Mouse (Mus musculus) kidney, embryonic 16.5 days (tissue): ENCODE measurements around the gene Prr13. TPM values are rescaled to one million over a fixed set of nuclear protein-coding genes. Genes with fewer than 3 reads are reported as not detected.

ENCODE experiments used
- ATAC-seq: fragments of 200-750 bp; cut with Nextera tagmentation; 2 replicates; pipeline ENCODE4 v1.8.0; 2017; ENCODE audit warnings: moderate TSS enrichment; ENCODE audit not compliant: low FRiP score, low TSS enrichment
- H3K27ac ChIP-seq: fragments of 300-500 bp; sonication (generic); 2 replicates; pipeline ENCODE4 v1.5.1; 2014; ENCODE audit warnings: low read length
- H3K27me3 ChIP-seq: fragments of 300-500 bp; sonication (generic); 2 replicates; pipeline ENCODE4 v1.6.1; 2014; ENCODE audit warnings: low read length, control low read depth, mixed read lengths; ENCODE audit not compliant: insufficient read depth
- H3K36me3 ChIP-seq: fragments of 300-500 bp; sonication (generic); 2 replicates; pipeline ENCODE4 v1.6.1; 2014; ENCODE audit warnings: low read length, control low read depth, mixed read lengths; ENCODE audit not compliant: insufficient read depth
- H3K4me1 ChIP-seq: fragments of 300-500 bp; sonication (generic); 2 replicates; pipeline ENCODE4 v1.6.1; 2014; ENCODE audit warnings: low read length, control low read depth, mixed read lengths; ENCODE audit not compliant: insufficient read depth
- H3K4me2 ChIP-seq: fragments of 300-500 bp; sonication (generic); replicated peaks from 2 replicates; pipeline ENCODE4 v1.6.1; 2014; ENCODE audit warnings: low read depth, low read length
- H3K4me3 ChIP-seq: fragments of 300-500 bp; sonication (generic); 2 replicates; pipeline ENCODE4 v1.5.1; 2014; ENCODE audit warnings: mild to moderate bottlenecking, low read length
- H3K9ac ChIP-seq: fragments of 300-500 bp; sonication (generic); replicated peaks from 2 replicates; pipeline ENCODE4 v1.6.1; 2014; ENCODE audit warnings: low read length
- H3K9me3 ChIP-seq: fragments of 300-500 bp; sonication (generic); 2 replicates; pipeline ENCODE4 v1.6.1; 2016; ENCODE audit warnings: low read length, control low read depth
- WGBS: fragments of 180-500 bp; shearing (Covaris S2); extraction: QIAGEN DNeasy Blood & Tissue Kit; methylation state at CpG from one replicate; pipeline ENCODE4 v1.1.7; 2014; 5-methylcytosine and 5-hydroxymethylcytosine counted together
- polyA plus RNA-seq: library from polyadenylated mRNA; unstranded; fragments of >200 nt; fragmentation: Nextera tagmentation; extraction: Ambion mirVana; gene quantifications from 2 replicates; pipeline ENCODE4 v1.2.1, GENCODE M21; 2015

The Prr13 gene
- polyA plus RNA-seq, 1 experiment from 2014 or later = 81.5 TPM

GRCm38 (mm10) chr15:102499851-102500250, 41.0 kb downstream of the Prr13 start:
- ATAC-seq = no peak
- H3K4me3 ChIP-seq = no peak overlapping the region
- no peak overlapping the region for H3K9ac ChIP-seq
- H3K9me3 ChIP-seq = no peaks in the 10 kb centered on the region
- no peaks in the 10 kb centered on the region for H3K27me3 ChIP-seq
- peaks cover 7% of the 10 kb centered on the region for H3K4me1 ChIP-seq
- no peak overlapping the region for H3K27ac ChIP-seq
- WGBS = 91% methylated on average over 6 of the region's 6 CpGs
- peaks cover 80% of the 10 kb centered on the region for H3K36me3 ChIP-seq
- no peak overlapping the region for H3K4me2 ChIP-seq

- H3K27ac ChIP-seq = no peak overlapping the region
- no peak overlapping the region for H3K4me3 ChIP-seq
- H3K4me2 ChIP-seq = no peak overlapping the region
- H3K27me3 ChIP-seq = no peaks in the 10 kb centered on the region
- no peaks in the 10 kb centered on the region for H3K9me3 ChIP-seq
- peaks cover 14% of the 10 kb centered on the region for H3K4me1 ChIP-seq
- ATAC-seq = no peak
- WGBS = 84% methylated on average over 5 of the region's 5 CpGs
- H3K9ac ChIP-seq = no peak overlapping the region
- H3K36me3 ChIP-seq = peaks cover 80% of the 10 kb centered on the region
Observed at GRCm38 (mm10) chr15:102500479-102500878, 41.7 kb downstream of the Prr13 start.

GRCm38 (mm10) chr15:102501084-102501814, 42.4 kb downstream of the Prr13 start:
- H3K4me2 ChIP-seq = no peak overlapping the region
- H3K4me3 ChIP-seq = no peak overlapping the region
- no peak overlapping the region for H3K27ac ChIP-seq
- H3K4me1 ChIP-seq = peaks cover 21% of the 10 kb centered on the region
- no peak overlapping the region for H3K9ac ChIP-seq
- WGBS = 84% methylated on average over 19 of the region's 19 CpGs
- no peaks in the 10 kb centered on the region for H3K27me3 ChIP-seq
- ATAC-seq = no peak
- H3K36me3 ChIP-seq = peaks cover 80% of the 10 kb centered on the region
- no peaks in the 10 kb centered on the region for H3K9me3 ChIP-seq

DNA sequence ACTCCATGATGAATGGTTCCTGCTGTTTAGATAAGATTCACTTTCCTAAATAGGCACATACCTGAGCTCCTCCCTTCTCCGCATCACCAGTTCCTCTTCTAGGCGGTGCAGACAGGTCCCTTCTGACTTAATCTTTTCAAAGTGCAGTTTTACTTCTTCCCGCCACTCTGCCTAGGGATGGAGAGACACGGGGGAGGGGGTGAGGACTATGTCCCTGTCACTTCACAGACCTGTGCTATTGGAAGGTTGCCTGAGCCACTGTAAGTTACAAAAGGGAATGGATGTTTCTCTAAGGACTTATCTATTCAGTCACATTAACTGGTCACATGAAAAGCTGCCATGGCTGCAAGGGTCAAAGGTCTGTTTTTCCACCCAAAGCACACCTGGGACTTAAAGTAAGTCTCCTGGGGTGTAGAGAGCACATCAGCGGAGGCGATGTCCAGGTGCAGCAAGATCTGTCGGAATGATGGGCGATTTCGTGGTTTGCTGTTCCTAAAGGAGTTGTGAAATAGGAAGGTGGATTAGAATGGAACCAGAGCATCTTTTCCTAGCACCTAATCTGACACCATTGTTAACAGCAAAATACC, 43.5 kb downstream of the Prr13 start:
- no peak; the same call in 1 of the 2 replicates for ATAC-seq
- 63% methylated on average over 9 of the region's 9 CpGs for WGBS
- Histone ChIP-seq H3K4me2 (no peak overlapping the region), H3K27me3 (no peaks in the 10 kb centered on the region), H3K9ac (no peak overlapping the region), H3K9me3 (no peaks in the 10 kb centered on the region), H3K36me3 (peaks cover 71% of the 10 kb centered on the region), H3K4me3 (no peak overlapping the region), H3K4me1 (peaks cover 28% of the 10 kb centered on the region), H3K27ac (no peak overlapping the region)

- Histone ChIP-seq H3K27me3 (no peaks in the 10 kb centered on the region), H3K4me2 (no peak within 1 kb of the TSS), H3K27ac (no peak within 1 kb of the TSS), H3K4me1 (peaks cover 28% of the 10 kb centered on the region), H3K9ac (no peak within 1 kb of the TSS), H3K4me3 (no peak within 1 kb of the TSS), H3K9me3 (no peaks in the 10 kb centered on the region), H3K36me3 (peaks cover 62% of the 10 kb centered on the region)
- no peak for ATAC-seq
- 90% methylated on average over 1 of the region's 1 CpGs for WGBS
Observed at GRCm38 (mm10) chr15:102503447-102503846, 44.6 kb downstream of the Prr13 start, which contains the start of gene Gm10337. TSS of gene Gm10337 (plus strand) at chr15:102503722.

GRCm38 (mm10) chr15:102503924-102504782, 45.3 kb downstream of the Prr13 start:
- no peaks in the 10 kb centered on the region for H3K9me3 ChIP-seq
- peaks cover 58% of the 10 kb centered on the region for H3K36me3 ChIP-seq
- ATAC-seq = no peak
- H3K4me1 ChIP-seq = peaks cover 28% of the 10 kb centered on the region
- no peak overlapping the region for H3K27ac ChIP-seq
- 91% methylated on average over 9 of the region's 9 CpGs for WGBS
- no peak overlapping the region for H3K9ac ChIP-seq
- H3K4me2 ChIP-seq = no peak overlapping the region
- H3K4me3 ChIP-seq = no peak overlapping the region
- H3K27me3 ChIP-seq = no peaks in the 10 kb centered on the region

- Histone ChIP-seq H3K4me2 (no peak overlapping the region), H3K4me1 (peaks cover 37% of the 10 kb centered on the region), H3K27ac (no peak overlapping the region), H3K27me3 (no peaks in the 10 kb centered on the region), H3K36me3 (peaks cover 49% of the 10 kb centered on the region), H3K9ac (no peak overlapping the region), H3K9me3 (no peaks in the 10 kb centered on the region), H3K4me3 (no peak overlapping the region)
- 72% methylated on average over 12 of the region's 12 CpGs for WGBS
- ATAC-seq = no peak
Observed at GRCm38 (mm10) chr15:102505073-102505769, 46.4 kb downstream of the Prr13 start.

- Histone ChIP-seq H3K36me3 (peaks cover 42% of the 10 kb centered on the region), H3K27me3 (no peaks in the 10 kb centered on the region), H3K4me3 (no peak overlapping the region), H3K9me3 (no peaks in the 10 kb centered on the region), H3K27ac (0 out of 2 replicates have a peak overlapping the region, but pooled peaks have one; percentile 10), H3K9ac (no peak overlapping the region), H3K4me2 (no peak overlapping the region), H3K4me1 (peaks cover 41% of the 10 kb centered on the region)
- WGBS = 75% methylated on average over 9 of the region's 9 CpGs
- ATAC-seq = no peak
Observed at GRCm38 (mm10) chr15:102505770-102506463, 47.1 kb downstream of the Prr13 start.

- 15% methylated on average over 2 of the region's 2 CpGs for WGBS
- H3K36me3 ChIP-seq = peaks cover 37% of the 10 kb centered on the region
Observed at GRCm38 (mm10) chr15:102506464-102506830, 47.6 kb downstream of the Prr13 start.

More at GRCm38 (mm10) chr15:102506464-102506830, 47.6 kb downstream of the Prr13 start:
- Histone ChIP-seq H3K4me2 (no peak overlapping the region), H3K4me1 (peaks cover 45% of the 10 kb centered on the region), H3K4me3 (no peak overlapping the region), H3K9ac (no peak overlapping the region), H3K9me3 (no peaks in the 10 kb centered on the region), H3K27ac (0 out of 2 replicates have a peak overlapping the region, but pooled peaks have one; percentile 10), H3K27me3 (no peaks in the 10 kb centered on the region)
- ATAC-seq = no peak
